Mouse (Mus musculus): Measurements from ENCODE around the gene Msantd3. TPM values are rescaled to one million over a fixed set of nuclear protein-coding genes. Genes with fewer than 3 reads are reported as not detected.

Gene Msantd3
- polyA plus RNA-seq, 1 experiment from 2014 or later: 29.3 TPM

- Histone ChIP-seq H3K9me3 (no peaks in the 10 kb centered on the region), H3K4me1 (replicated peaks) (peaks cover 61% of the 10 kb centered on the region), H3K4me3 (peak overlapping the region; percentile 71), H3K9ac (0 out of 2 replicates have a peak overlapping the region, but pooled peaks have one; percentile 82), H3K4me2 (peak overlapping the region; percentile 71), H3K27me3 (no peaks in the 10 kb centered on the region), H3K27ac (replicated peaks) (no peak overlapping the region), H3K36me3 (no peaks in the 10 kb centered on the region)
- 27% methylated on average over 5 of the region's 5 CpGs for WGBS
- no peak for ATAC-seq (ENCODE audit: low FRiP score, low read depth)
Measured at GRCm38 (mm10) chr4:48542351-48542750, 2.6 kb downstream of the Msantd3 start.

GRCm38 (mm10) chr4:48543071-48543865 lies 3.5 kb downstream of the Msantd3 start:
- Histone ChIP-seq H3K27ac (replicated peaks) (no peak overlapping the region), H3K4me3 (no peak overlapping the region), H3K27me3 (no peaks in the 10 kb centered on the region), H3K9ac (no peak overlapping the region), H3K4me1 (replicated peaks) (peaks cover 70% of the 10 kb centered on the region), H3K36me3 (no peaks in the 10 kb centered on the region), H3K4me2 (no peak overlapping the region), H3K9me3 (no peaks in the 10 kb centered on the region)
- ATAC-seq (ENCODE audit: low FRiP score, low read depth): no peak
- 64% methylated on average over 6 of the region's 6 CpGs for WGBS

- Histone ChIP-seq H3K4me2 (no peak overlapping the region), H3K4me1 (replicated peaks) (peaks cover 77% of the 10 kb centered on the region), H3K4me3 (no peak overlapping the region), H3K36me3 (no peaks in the 10 kb centered on the region), H3K9ac (no peak overlapping the region), H3K27ac (replicated peaks) (no peak overlapping the region), H3K9me3 (no peaks in the 10 kb centered on the region), H3K27me3 (no peaks in the 10 kb centered on the region)
- 55% methylated on average over 8 of the region's 8 CpGs for WGBS
- no peak for ATAC-seq (ENCODE audit: low FRiP score, low read depth)
Measured at GRCm38 (mm10) chr4:48544141-48544540, 4.4 kb downstream of the Msantd3 start.

- Histone ChIP-seq H3K9ac (no peak overlapping the region), H3K27ac (replicated peaks) (no peak overlapping the region), H3K9me3 (no peaks in the 10 kb centered on the region), H3K27me3 (no peaks in the 10 kb centered on the region), H3K36me3 (no peaks in the 10 kb centered on the region), H3K4me1 (replicated peaks) (peaks cover 77% of the 10 kb centered on the region), H3K4me2 (no peak overlapping the region), H3K4me3 (no peak overlapping the region)
- WGBS: 33% methylated on average over 12 of the region's 12 CpGs
- ATAC-seq (ENCODE audit: low FRiP score, low read depth): no peak
Measured at GRCm38 (mm10) chr4:48545966-48546365, 6.2 kb downstream of the Msantd3 start.

- Histone ChIP-seq H3K4me2 (no peak overlapping the region), H3K27ac (replicated peaks) (no peak overlapping the region), H3K4me3 (no peak overlapping the region), H3K9ac (no peak overlapping the region), H3K9me3 (no peaks in the 10 kb centered on the region), H3K4me1 (replicated peaks) (peaks cover 70% of the 10 kb centered on the region), H3K27me3 (no peaks in the 10 kb centered on the region), H3K36me3 (no peaks in the 10 kb centered on the region)
- no peak for ATAC-seq (ENCODE audit: low FRiP score, low read depth)
- 25% methylated on average over 9 of the region's 9 CpGs for WGBS
Measured at GRCm38 (mm10) chr4:48546568-48547496, 7.1 kb downstream of the Msantd3 start.

GRCm38 (mm10) chr4:48548393-48549045 lies 8.8 kb downstream of the Msantd3 start:
- Histone ChIP-seq H3K9ac (no peak overlapping the region), H3K27me3 (no peaks in the 10 kb centered on the region), H3K36me3 (peaks cover 14% of the 10 kb centered on the region), H3K27ac (replicated peaks) (no peak overlapping the region), H3K4me1 (replicated peaks) (peaks cover 54% of the 10 kb centered on the region), H3K4me3 (no peak overlapping the region), H3K9me3 (no peaks in the 10 kb centered on the region), H3K4me2 (no peak overlapping the region)
- ATAC-seq (ENCODE audit: low FRiP score, low read depth): 0 out of 2 replicates have a peak, but pooled peaks have one; percentile 29
- 47% methylated on average over 6 of the region's 6 CpGs for WGBS

- 62% methylated on average over 5 of the region's 5 CpGs for whole genome bisulfite sequencing
- Histone ChIP-seq H3K9me3 (no peaks in the 10 kb centered on the region), H3K4me3 (no peak overlapping the region), H3K4me1 (replicated peaks) (peaks cover 43% of the 10 kb centered on the region), H3K9ac (no peak overlapping the region), H3K36me3 (peaks cover 18% of the 10 kb centered on the region), H3K4me2 (no peak overlapping the region), H3K27ac (replicated peaks) (no peak overlapping the region), H3K27me3 (no peaks in the 10 kb centered on the region)
- ATAC-seq (ENCODE audit: low FRiP score, low read depth): no peak
Measured at GRCm38 (mm10) chr4:48549661-48550060, 9.9 kb downstream of the Msantd3 start.

- no peaks in the 10 kb centered on the region for H3K9me3 ChIP-seq
- WGBS: 93% methylated on average over 27 of the region's 27 CpGs
- no peak overlapping the region for H3K9ac ChIP-seq
- H3K4me2 ChIP-seq: no peak overlapping the region
- no peaks in the 10 kb centered on the region for H3K27me3 ChIP-seq
- no peak overlapping the region for H3K4me3 ChIP-seq
- peaks cover 18% of the 10 kb centered on the region for H3K36me3 ChIP-seq
- H3K27ac ChIP-seq (replicated peaks): no peak overlapping the region
- ATAC-seq (ENCODE audit: low FRiP score, low read depth): no peak
- peaks cover 22% of the 10 kb centered on the region for H3K4me1 ChIP-seq (replicated peaks)
Measured at GRCm38 (mm10) chr4:48552486-48553064, 12.8 kb downstream of the Msantd3 start.

- H3K9ac ChIP-seq: no peak overlapping the region
- H3K27ac ChIP-seq (replicated peaks): no peak overlapping the region
- WGBS: 91% methylated on average over 7 of the region's 7 CpGs
- no peaks in the 10 kb centered on the region for H3K9me3 ChIP-seq
- peaks cover 18% of the 10 kb centered on the region for H3K36me3 ChIP-seq
- peaks cover 7% of the 10 kb centered on the region for H3K4me1 ChIP-seq (replicated peaks)
- no peaks in the 10 kb centered on the region for H3K27me3 ChIP-seq
- no peak overlapping the region for H3K4me3 ChIP-seq
- no peak for ATAC-seq (ENCODE audit: low FRiP score, low read depth)
- no peak overlapping the region for H3K4me2 ChIP-seq
Measured at GRCm38 (mm10) chr4:48554132-48554531, 14.4 kb downstream of the Msantd3 start.

- H3K4me2 ChIP-seq: no peak overlapping the region
- ATAC-seq (ENCODE audit: low FRiP score, low read depth): no peak
- WGBS: 27% methylated on average over 3 of the region's 3 CpGs
- no peaks in the 10 kb centered on the region for H3K27me3 ChIP-seq
- no peaks in the 10 kb centered on the region for H3K9me3 ChIP-seq
- H3K27ac ChIP-seq (replicated peaks): no peak overlapping the region
- H3K36me3 ChIP-seq: peaks cover 18% of the 10 kb centered on the region
- no peak overlapping the region for H3K9ac ChIP-seq
- H3K4me3 ChIP-seq: no peak overlapping the region
- H3K4me1 ChIP-seq (replicated peaks): no peaks in the 10 kb centered on the region
Measured at GRCm38 (mm10) chr4:48555729-48556128, 16.0 kb downstream of the Msantd3 start.

- H3K9me3 ChIP-seq: no peaks in the 10 kb centered on the region
- no peak overlapping the region for H3K4me2 ChIP-seq
- H3K4me1 ChIP-seq (replicated peaks): no peaks in the 10 kb centered on the region
- WGBS: 74% methylated on average over 14 of the region's 14 CpGs
- H3K27ac ChIP-seq (replicated peaks): no peak overlapping the region
- no peaks in the 10 kb centered on the region for H3K27me3 ChIP-seq
- H3K9ac ChIP-seq: no peak overlapping the region
- ATAC-seq (ENCODE audit: low FRiP score, low read depth): no peak
- no peak overlapping the region for H3K4me3 ChIP-seq
- H3K36me3 ChIP-seq: peaks cover 21% of the 10 kb centered on the region
Measured at GRCm38 (mm10) chr4:48559652-48560051, 19.9 kb downstream of the Msantd3 start.

All from hindbrain, embryonic 15.5 days (tissue).